10 mouse cellular contexts compared by ENCODE assay signal in the genomic region with DNA sequence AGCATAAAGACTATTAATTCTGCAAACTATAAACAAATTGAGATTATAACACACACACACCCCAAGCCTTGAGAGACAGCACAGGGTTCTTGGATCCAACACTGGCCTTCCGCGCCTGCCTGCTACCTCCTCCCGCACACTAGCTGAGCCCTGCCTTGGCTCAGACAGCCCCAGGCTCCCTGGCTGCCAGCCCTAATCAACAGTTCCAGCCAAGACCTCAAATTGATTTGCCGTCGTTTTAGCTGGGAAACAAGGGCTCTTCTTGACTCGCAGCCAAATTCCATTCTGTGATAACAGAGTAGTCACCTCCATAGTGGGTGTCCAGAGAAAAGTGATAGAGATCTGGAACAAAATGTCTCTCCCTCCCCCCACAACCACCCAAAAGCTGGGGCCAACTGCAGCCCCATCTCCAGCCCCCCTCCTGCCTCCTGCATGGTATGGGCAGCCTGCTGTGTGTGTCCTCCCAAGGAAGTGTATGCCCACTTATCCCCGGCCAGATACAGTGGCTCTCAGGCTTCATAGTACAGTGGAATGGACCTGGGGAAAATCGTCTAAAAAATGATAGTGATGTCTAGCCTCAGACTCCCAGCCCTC. TPM values are rescaled to one million over a fixed set of nuclear protein-coding genes. Genes with fewer than 3 reads are reported as not detected.
A peak's percentile ranks its signal among the peaks of the same experiment; 100 is the strongest.
DNase-seq lines count a peak whose midpoint lies in the region; ATAC-seq lines count a peak whose summit lies in the region.
"Had no signal": no experiment of that assay in that cellular context is flagged by ENCODE, and none has a peak within 500 bp of the region (broad histone marks: within the 10 kb centered on the region; RNA-seq: fewer than 3 reads in every experiment).

No protein-coding gene starts in this region.

- H3K4me3 ChIP-seq in intestine, embryonic 15.5 days (replicated peaks), result no peak overlapping the region
- H3K4me3 ChIP-seq in intestine, embryonic 16.5 days (ENCODE audit: low read length), result no peak overlapping the region
- no peak overlapping the region for H3K4me3 ChIP-seq in hindbrain, embryonic 13.5 days

- ATAC-seq in intestine, embryonic 15.5 days, result peak; percentile 40; the same call in 1 of the 2 replicates
- ATAC-seq in intestine, embryonic 16.5 days, result no peak
- ATAC-seq in hindbrain, embryonic 13.5 days (ENCODE audit: low FRiP score), result peak; percentile 65

- H3K9me3 ChIP-seq in intestine, embryonic 15.5 days, result no peaks in the 10 kb centered on the region
- no peaks in the 10 kb centered on the region for H3K9me3 ChIP-seq in intestine, embryonic 16.5 days (ENCODE audit: control insufficient read depth, low read length)
- H3K9me3 ChIP-seq in hindbrain, embryonic 13.5 days, result no peaks in the 10 kb centered on the region

- H3K27ac ChIP-seq in intestine, embryonic 15.5 days, result no peak overlapping the region
- H3K27ac ChIP-seq in intestine, embryonic 16.5 days (ENCODE audit: low read length), result no peak overlapping the region
- peak overlapping the region; percentile 74 for H3K27ac ChIP-seq in hindbrain, embryonic 13.5 days
- H3K27ac ChIP-seq: macrophage had no signal

- H3K9ac ChIP-seq in intestine, embryonic 15.5 days, result no peak overlapping the region
- no peak overlapping the region for H3K9ac ChIP-seq in intestine, embryonic 16.5 days (ENCODE audit: low read depth, low read length)
- H3K9ac ChIP-seq in hindbrain, embryonic 13.5 days, result no peak overlapping the region

- peak; percentile 22 for DNase-seq in urinary bladder, postnatal 14 days (ENCODE audit: low spot score)
- DNase-seq in urinary bladder, postnatal 25 days (ENCODE audit: low spot score), result no peak
- no peak for DNase-seq in embryo, embryonic 9.5 days (ENCODE audit: extremely low spot score)
- no peak for DNase-seq in left cerebral cortex, adult 8-10 months (ENCODE audit: low spot score in 2 of 2)
- DNase-seq in urinary bladder, postnatal 10 days (ENCODE audit: low spot score), result no peak

- H3K4me2 ChIP-seq in intestine, embryonic 15.5 days (replicated peaks), result no peak overlapping the region
- H3K4me2 ChIP-seq in intestine, embryonic 16.5 days (ENCODE audit: low read depth, low read length), result no peak overlapping the region
- H3K4me2 ChIP-seq in hindbrain, embryonic 13.5 days, result no peak overlapping the region

- H3K4me1 ChIP-seq in intestine, embryonic 15.5 days (replicated peaks), result peaks cover 5% of the 10 kb centered on the region; the same call in 1 of the 2 replicates
- no peaks in the 10 kb centered on the region for H3K4me1 ChIP-seq in intestine, embryonic 16.5 days (ENCODE audit: control insufficient read depth, insufficient read depth, low read length)
- peaks cover 31% of the 10 kb centered on the region for H3K4me1 ChIP-seq in hindbrain, embryonic 13.5 days (replicated peaks)

- no peaks in the 10 kb centered on the region for H3K27me3 ChIP-seq in intestine, embryonic 15.5 days (replicated peaks)
- no peaks in the 10 kb centered on the region for H3K27me3 ChIP-seq in intestine, embryonic 16.5 days (replicated peaks; ENCODE audit: control insufficient read depth, insufficient read depth, low read length)
- H3K27me3 ChIP-seq in hindbrain, embryonic 13.5 days, result 0 out of 2 replicates have a peak, but pooled peaks cover 2% of the 10 kb centered on the region

- WGBS in intestine, embryonic 15.5 days, result 49% methylated on average over 8 of the region's 8 CpGs
- WGBS in intestine, embryonic 16.5 days, result 43% methylated on average over 8 of the region's 8 CpGs
- 35% methylated on average over 8 of the region's 8 CpGs for WGBS in hindbrain, embryonic 13.5 days

- H3K36me3 ChIP-seq in intestine, embryonic 15.5 days, result no peaks in the 10 kb centered on the region
- no peaks in the 10 kb centered on the region for H3K36me3 ChIP-seq in intestine, embryonic 16.5 days (ENCODE audit: control insufficient read depth, insufficient read depth, low read length)
- no peaks in the 10 kb centered on the region for H3K36me3 ChIP-seq in hindbrain, embryonic 13.5 days
- H3K36me3 ChIP-seq: G1E had no signal

RNA-seq across cellular contexts. Expression of a gene that starts 18.9 kb away (rescaled TPM):
- 3.2 and 3.4 TPM in 2 replicates for polyA plus RNA-seq in intestine, embryonic 15.5 days (2015; fragmentation: Nextera tagmentation; extraction: Ambion mirVana)
- 4.1 and 5.1 TPM in 2 replicates for polyA plus RNA-seq in intestine, embryonic 16.5 days (2015; fragmentation: Nextera tagmentation; extraction: Ambion mirVana)
- 15.8 and 21.2 TPM in 2 replicates for polyA plus RNA-seq in hindbrain, embryonic 13.5 days (2015; fragmentation: Nextera tagmentation; extraction: Ambion mirVana)
- 100 to 1,000 TPM; 781 to 858 (median 827) TPM for total RNA-seq in left cerebral cortex, adult 8-10 months (2022)
- total RNA-seq: G1E had no signal
- polyA plus RNA-seq: G1E, macrophage had no signal
